Comparison of ENCODE assay signal across 10 mouse cellular contexts in genomic region chr13:37658034-37658433, GRCm38 (mm10).
DNase-seq lines count a peak whose midpoint lies in the region; ATAC-seq and TF ChIP-seq lines count a peak whose summit lies in the region.
"Had no signal": no experiment of that assay in that cellular context is flagged by ENCODE, and none has a peak within 500 bp of the region (broad histone marks: within the 10 kb centered on the region; RNA-seq: fewer than 3 reads in every experiment).

No protein-coding gene starts in this region.

- intact Hi-C loops in left cerebral cortex, postnatal 4 days (cut with DNase I) = no loop called here

- 0 out of 2 replicates have a peak overlapping the region, but pooled peaks have one; percentile 18 for H3K27ac ChIP-seq in liver, embryonic 16.5 days (ENCODE audit: low read length)
- no peak overlapping the region for H3K27ac ChIP-seq in liver, embryonic 11.5 days (ENCODE audit: low read depth, low read length)
- H3K27ac ChIP-seq: kidney, embryonic 15.5 days; neural tube, embryonic 12.5 days had no signal

- no peaks in the 10 kb centered on the region for H3K79me2 ChIP-seq in myocyte (ENCODE audit: control insufficient read depth, insufficient read depth)

- H3K27me3 ChIP-seq in liver, embryonic 16.5 days (ENCODE audit: control insufficient read depth, insufficient read depth, low read depth, low read length) = no peaks in the 10 kb centered on the region
- H3K27me3 ChIP-seq in liver, embryonic 11.5 days (replicated peaks; ENCODE audit: control insufficient read depth, insufficient read depth, low read length) = no peaks in the 10 kb centered on the region
- H3K27me3 ChIP-seq in myocyte (ENCODE audit: control insufficient read depth, insufficient read depth, insufficient read length) = no peaks in the 10 kb centered on the region
- H3K27me3 ChIP-seq: limb, embryonic 15.5 days; neural tube, embryonic 12.5 days had no signal

- H3K4me1 ChIP-seq in liver, embryonic 16.5 days (ENCODE audit: control insufficient read depth, low read depth, low read length) = no peaks in the 10 kb centered on the region
- H3K4me1 ChIP-seq in liver, embryonic 11.5 days (replicated peaks; ENCODE audit: control insufficient read depth, insufficient read depth, low read length) = no peaks in the 10 kb centered on the region
- H3K4me1 ChIP-seq: kidney, embryonic 15.5 days; neural tube, embryonic 12.5 days had no signal

- peak; percentile 39; the same call in 1 of the 2 replicates for ATAC-seq in liver, embryonic 16.5 days (ENCODE audit: low read depth)
- ATAC-seq in liver, embryonic 11.5 days (replicated peaks; ENCODE audit: low FRiP score) = no peak
- ATAC-seq in common myeloid progenitor, adult 5-6 weeks (replicated peaks; ENCODE audit: low read depth, poor library complexity, severe bottlenecking) = peak; percentile 86
- no peak for ATAC-seq in erythroblast, adult 5-6 weeks (replicated peaks; ENCODE audit: low FRiP score, poor library complexity, severe bottlenecking)
- no peak for ATAC-seq in inflammation-experienced regulatory T-cells, adult 6 months

- 7% methylated on average over 2 of the region's 2 CpGs for WGBS in liver, embryonic 16.5 days (ENCODE audit: insufficient replicate concordance)
- WGBS in liver, embryonic 11.5 days = 37% methylated on average over 2 of the region's 2 CpGs

- H3K4me2 ChIP-seq in liver, embryonic 16.5 days (ENCODE audit: low read depth, low read length) = 0 out of 2 replicates have a peak overlapping the region, but pooled peaks have one; percentile 26
- H3K4me2 ChIP-seq in liver, embryonic 11.5 days = no peak overlapping the region
- H3K4me2 ChIP-seq in myocyte (ENCODE audit: low read depth) = peak overlapping the region; percentile 62
- H3K4me2 ChIP-seq: kidney, embryonic 15.5 days; limb, embryonic 15.5 days; neural tube, embryonic 12.5 days had no signal

- no peak for DNase-seq in liver, embryonic 11.5 days (ENCODE audit: low spot score)
- no peak for DNase-seq in left cerebral cortex, postnatal 4 days

- TF ChIP-seq POLR2A in myocyte (IDR thresholded peaks at IDR 0.05; ENCODE audit: insufficient read length, low read depth) = no peak

- no peak overlapping the region for H3K4me3 ChIP-seq in liver, embryonic 16.5 days (ENCODE audit: low read depth, low read length)
- no peak overlapping the region for H3K4me3 ChIP-seq in liver, embryonic 11.5 days (ENCODE audit: low read depth, low read length)
- no peak overlapping the region for H3K4me3 ChIP-seq in myocyte
- H3K4me3 ChIP-seq: kidney, embryonic 15.5 days; limb, embryonic 15.5 days; neural tube, embryonic 12.5 days had no signal

- H3ac ChIP-seq in myocyte (ENCODE audit: control insufficient read depth, insufficient read length) = no peak overlapping the region

- H3K36me3 ChIP-seq in liver, embryonic 16.5 days (ENCODE audit: control insufficient read depth, insufficient read depth) = no peaks in the 10 kb centered on the region
- no peaks in the 10 kb centered on the region for H3K36me3 ChIP-seq in liver, embryonic 11.5 days (ENCODE audit: control insufficient read depth, insufficient read depth, low read length)
- H3K36me3 ChIP-seq in myocyte (ENCODE audit: control insufficient read depth, insufficient read depth) = no peaks in the 10 kb centered on the region
- H3K36me3 ChIP-seq: kidney, embryonic 15.5 days; limb, embryonic 15.5 days; neural tube, embryonic 12.5 days had no signal

- H3K9ac ChIP-seq in liver, embryonic 16.5 days (ENCODE audit: low read depth, low read length) = no peak overlapping the region
- no peak overlapping the region for H3K9ac ChIP-seq in liver, embryonic 11.5 days (ENCODE audit: low read depth, low read length)
- H3K9ac ChIP-seq: kidney, embryonic 15.5 days; limb, embryonic 15.5 days; neural tube, embryonic 12.5 days had no signal

- no peaks in the 10 kb centered on the region for H3K9me3 ChIP-seq in liver, embryonic 16.5 days (replicated peaks; ENCODE audit: control insufficient read depth, low read length)
- no peaks in the 10 kb centered on the region for H3K9me3 ChIP-seq in liver, embryonic 11.5 days (ENCODE audit: control insufficient read depth, low read length)
- H3K9me3 ChIP-seq: kidney, embryonic 15.5 days; limb, embryonic 15.5 days; neural tube, embryonic 12.5 days had no signal

TF ChIP-seq in myocyte, 11 proteins besides CTCF, POLR2A, EP300 and RAD21:
- TF ChIP-seq MAX (IDR thresholded peaks at IDR 0.05; ENCODE audit: low read depth) (no peak), TCF3 (IDR thresholded peaks at IDR 0.05; ENCODE audit: insufficient read length, low read depth) (peak; percentile 53), MYOG (IDR thresholded peaks at IDR 0.05; ENCODE audit: control insufficient read depth in 1 of 3, insufficient read depth in 1 of 3, insufficient read length in 2 of 3, low read depth in 2 of 3) (peak; percentile 30 to 80 (median 44)), USF1 (IDR thresholded peaks at IDR 0.05; ENCODE audit: low read depth) (no peak), E2F4 (IDR thresholded peaks at IDR 0.05; ENCODE audit: insufficient read depth) (no peak), CEBPB (IDR thresholded peaks at IDR 0.05; ENCODE audit: insufficient read depth, poor library complexity, severe bottlenecking) (no peak), SRF (IDR thresholded peaks at IDR 0.05; ENCODE audit: control insufficient read depth, insufficient read length, low read depth) (no peak), TCF12 (IDR thresholded peaks at IDR 0.05; ENCODE audit: insufficient read depth, poor library complexity, severe bottlenecking) (peak; percentile 25), MYOD1 (IDR thresholded peaks at IDR 0.05; ENCODE audit: control insufficient read depth in 1 of 3, insufficient read length in 2 of 3, low read depth in 2 of 3) (peak; percentile 77 to 96 (median 95)), POLR2AphosphoS2 (IDR thresholded peaks at IDR 0.05; ENCODE audit: insufficient read length, low read depth) (no peak), REST (IDR thresholded peaks at IDR 0.05; ENCODE audit: insufficient read depth, insufficient read length) (no peak)

Comparison
In these comparisons a context has a peak if more than half of its experiments do, and no peak if none do; other contexts are left out.
1. ATAC-seq: peak in liver, embryonic 16.5 days (single experiment) and common myeloid progenitor, adult 5-6 weeks (single experiment); none in liver, embryonic 11.5 days (single experiment), erythroblast, adult 5-6 weeks (single experiment) and inflammation-experienced regulatory T-cells, adult 6 months (single experiment).